Mouse (Mus musculus): ENCODE results near the gene Col7a1. TPM values are rescaled to one million over a fixed set of nuclear protein-coding genes. Genes with fewer than 3 reads are reported as not detected.
A peak's percentile ranks its signal among the peaks of the same experiment; 100 is the strongest.

Gene Col7a1
- polyA plus RNA-seq, 1 experiment: 8.4 TPM

DNA sequence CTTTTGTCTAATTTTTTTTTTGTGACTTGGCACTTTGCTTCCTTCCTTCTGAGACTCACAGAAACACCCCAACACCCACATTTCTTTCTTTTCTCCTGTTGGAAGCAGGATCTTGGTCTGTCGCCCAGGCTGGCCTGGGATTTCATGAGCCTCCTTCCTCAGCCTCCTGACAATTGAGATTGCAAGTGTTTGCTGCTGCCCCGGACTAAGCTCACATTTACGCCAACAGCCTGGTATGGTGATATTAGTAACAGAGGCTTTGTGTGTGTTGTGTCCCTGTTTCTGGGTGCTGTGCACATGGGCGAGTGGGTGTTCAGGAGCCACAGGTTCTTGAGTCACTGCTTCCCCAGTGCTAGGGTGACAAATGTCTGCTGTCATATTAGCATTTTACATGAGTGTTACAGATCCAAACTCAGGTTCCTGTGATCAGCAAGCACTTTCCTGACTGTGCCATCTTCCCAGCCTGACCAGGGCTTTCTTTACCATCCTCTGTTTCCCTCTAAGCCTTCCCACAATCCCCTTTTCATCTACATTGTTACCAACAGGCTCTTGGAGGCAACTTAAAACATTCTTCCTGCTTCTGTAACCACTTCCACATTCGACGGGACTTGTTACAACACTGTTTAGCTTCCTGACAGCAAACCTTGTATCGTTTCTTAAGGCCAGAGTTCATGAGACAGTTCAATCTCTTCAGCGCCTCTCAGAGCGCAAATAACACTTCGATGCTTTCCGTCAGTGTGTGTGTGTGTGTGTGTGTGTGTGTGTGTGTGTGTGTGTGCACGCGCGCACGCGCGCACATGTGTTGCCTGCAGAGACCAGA is 69.7 kb downstream of the Col7a1 start:
- no peak overlapping the region for H3ac ChIP-seq (ENCODE audit: control insufficient read depth, insufficient read length)

DNA sequence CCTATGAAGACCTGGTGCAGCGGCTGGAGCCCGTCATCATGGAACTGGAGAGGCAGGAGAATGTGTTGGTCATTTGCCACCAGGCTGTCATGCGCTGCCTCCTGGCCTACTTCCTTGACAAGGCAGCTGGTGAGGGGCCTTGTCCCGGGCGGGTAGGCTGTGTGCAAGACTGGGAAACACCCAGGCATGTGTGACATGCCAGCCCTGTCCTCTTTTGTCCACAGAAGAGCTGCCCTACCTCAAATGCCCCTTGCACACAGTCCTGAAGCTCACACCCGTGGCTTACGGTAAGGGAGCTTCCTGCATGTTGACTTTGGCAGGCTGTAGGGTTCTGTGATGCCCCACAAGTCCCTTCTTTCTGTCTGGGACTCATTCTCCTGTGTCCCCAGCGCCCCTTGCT is 74.1 kb downstream of the Col7a1 start:
- H3K79me2 ChIP-seq (ENCODE audit: control insufficient read depth, insufficient read depth): no peaks in the 10 kb centered on the region
- H3ac ChIP-seq (ENCODE audit: control insufficient read depth, insufficient read length): no peak overlapping the region
- no peak for TF ChIP-seq POLR2AphosphoS2 (IDR thresholded peaks at IDR 0.05; ENCODE audit: insufficient read length, low read depth)
- TF ChIP-seq MYOD1 (IDR thresholded peaks at IDR 0.05; ENCODE audit: control insufficient read depth in 1 of 3, insufficient read length in 2 of 3, low read depth in 2 of 3): peak in 1 of 3 experiments; percentile 18
- TF ChIP-seq SRF (IDR thresholded peaks at IDR 0.05; ENCODE audit: control insufficient read depth, insufficient read length, low read depth): no peak
- TF ChIP-seq CEBPB (IDR thresholded peaks at IDR 0.05; ENCODE audit: insufficient read depth, poor library complexity, severe bottlenecking): no peak
- no peak for TF ChIP-seq USF1 (IDR thresholded peaks at IDR 0.05; ENCODE audit: low read depth)
- peak in 1 of 3 experiments; percentile 71 for TF ChIP-seq MYOG (IDR thresholded peaks at IDR 0.05; ENCODE audit: control insufficient read depth in 1 of 3, insufficient read depth in 1 of 3, insufficient read length in 2 of 3, low read depth in 2 of 3)
- no peak for TF ChIP-seq TCF12 (IDR thresholded peaks at IDR 0.05; ENCODE audit: insufficient read depth, poor library complexity, severe bottlenecking)
- TF ChIP-seq POLR2A (IDR thresholded peaks at IDR 0.05; ENCODE audit: insufficient read length, low read depth): no peak

More for the DNA sequence above, 69.7 kb downstream of the Col7a1 start:
- H3K79me2 ChIP-seq (ENCODE audit: control insufficient read depth, insufficient read depth): no peaks in the 10 kb centered on the region
- no peaks in the 10 kb centered on the region for H3K27me3 ChIP-seq (ENCODE audit: control insufficient read depth, insufficient read depth, insufficient read length)
- H3K36me3 ChIP-seq (ENCODE audit: control insufficient read depth, insufficient read depth): no peaks in the 10 kb centered on the region
- TF ChIP-seq REST (IDR thresholded peaks at IDR 0.05; ENCODE audit: insufficient read depth, insufficient read length) (no peak), MYOD1 (IDR thresholded peaks at IDR 0.05; ENCODE audit: control insufficient read depth in 1 of 3, insufficient read length in 2 of 3, low read depth in 2 of 3) (no peak), USF1 (IDR thresholded peaks at IDR 0.05; ENCODE audit: low read depth) (no peak), MYOG (IDR thresholded peaks at IDR 0.05; ENCODE audit: control insufficient read depth in 1 of 3, insufficient read depth in 1 of 3, insufficient read length in 2 of 3, low read depth in 2 of 3) (no peak), CEBPB (IDR thresholded peaks at IDR 0.05; ENCODE audit: insufficient read depth, poor library complexity, severe bottlenecking) (no peak), MAX (IDR thresholded peaks at IDR 0.05; ENCODE audit: low read depth) (no peak), TCF3 (IDR thresholded peaks at IDR 0.05; ENCODE audit: insufficient read length, low read depth) (no peak), SRF (IDR thresholded peaks at IDR 0.05; ENCODE audit: control insufficient read depth, insufficient read length, low read depth) (no peak), POLR2A (IDR thresholded peaks at IDR 0.05; ENCODE audit: insufficient read length, low read depth) (no peak)
- H3K4me3 ChIP-seq: no peak overlapping the region
- H3K4me2 ChIP-seq (ENCODE audit: low read depth): no peak overlapping the region

DNA sequence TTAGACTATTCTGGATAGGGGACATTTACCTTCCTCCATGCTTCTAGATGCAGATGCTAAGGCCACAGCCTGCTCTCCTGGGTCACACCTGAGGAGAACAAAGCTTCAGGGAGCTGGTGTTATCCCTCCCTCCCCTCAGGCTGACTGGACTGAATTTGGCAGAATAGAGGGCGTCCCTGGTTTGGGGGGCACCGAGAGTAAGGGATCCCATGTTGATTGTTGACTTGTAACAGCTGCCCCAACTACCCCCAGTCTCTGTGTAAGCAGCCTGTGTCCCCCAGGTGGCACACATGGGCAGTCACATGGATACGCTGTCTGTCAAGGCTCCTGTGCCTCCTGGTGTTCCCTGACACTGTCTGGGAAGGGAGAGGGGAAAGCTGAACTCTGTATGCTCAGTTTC is 75.0 kb downstream of the Col7a1 start:
- Histone ChIP-seq H3K4me3 (no peak overlapping the region), H3K27me3 (ENCODE audit: control insufficient read depth, insufficient read depth, insufficient read length) (no peaks in the 10 kb centered on the region), H3ac (ENCODE audit: control insufficient read depth, insufficient read length) (no peak overlapping the region), H3K79me2 (ENCODE audit: control insufficient read depth, insufficient read depth) (no peaks in the 10 kb centered on the region), H3K36me3 (ENCODE audit: control insufficient read depth, insufficient read depth) (no peaks in the 10 kb centered on the region), H3K4me2 (ENCODE audit: low read depth) (no peak overlapping the region)
- TF ChIP-seq MYOD1 (IDR thresholded peaks at IDR 0.05; ENCODE audit: control insufficient read depth in 1 of 3, insufficient read length in 2 of 3, low read depth in 2 of 3) (no peak), CEBPB (IDR thresholded peaks at IDR 0.05; ENCODE audit: insufficient read depth, poor library complexity, severe bottlenecking) (no peak), SRF (IDR thresholded peaks at IDR 0.05; ENCODE audit: control insufficient read depth, insufficient read length, low read depth) (no peak), MAX (IDR thresholded peaks at IDR 0.05; ENCODE audit: low read depth) (no peak), POLR2AphosphoS2 (IDR thresholded peaks at IDR 0.05; ENCODE audit: insufficient read length, low read depth) (no peak), POLR2A (IDR thresholded peaks at IDR 0.05; ENCODE audit: insufficient read length, low read depth) (no peak), REST (IDR thresholded peaks at IDR 0.05; ENCODE audit: insufficient read depth, insufficient read length) (no peak), TCF3 (IDR thresholded peaks at IDR 0.05; ENCODE audit: insufficient read length, low read depth) (no peak), E2F4 (IDR thresholded peaks at IDR 0.05; ENCODE audit: insufficient read depth) (no peak), USF1 (IDR thresholded peaks at IDR 0.05; ENCODE audit: low read depth) (no peak), MYOG (IDR thresholded peaks at IDR 0.05; ENCODE audit: control insufficient read depth in 1 of 3, insufficient read depth in 1 of 3, insufficient read length in 2 of 3, low read depth in 2 of 3) (no peak), TCF12 (IDR thresholded peaks at IDR 0.05; ENCODE audit: insufficient read depth, poor library complexity, severe bottlenecking) (no peak)

More for the DNA sequence above, 74.1 kb downstream of the Col7a1 start:
- H3K27me3 ChIP-seq (ENCODE audit: control insufficient read depth, insufficient read depth, insufficient read length): no peaks in the 10 kb centered on the region
- H3K36me3 ChIP-seq (ENCODE audit: control insufficient read depth, insufficient read depth): no peaks in the 10 kb centered on the region
- no peak overlapping the region for H3K4me3 ChIP-seq
- H3K4me2 ChIP-seq (ENCODE audit: low read depth): no peak overlapping the region

DNA sequence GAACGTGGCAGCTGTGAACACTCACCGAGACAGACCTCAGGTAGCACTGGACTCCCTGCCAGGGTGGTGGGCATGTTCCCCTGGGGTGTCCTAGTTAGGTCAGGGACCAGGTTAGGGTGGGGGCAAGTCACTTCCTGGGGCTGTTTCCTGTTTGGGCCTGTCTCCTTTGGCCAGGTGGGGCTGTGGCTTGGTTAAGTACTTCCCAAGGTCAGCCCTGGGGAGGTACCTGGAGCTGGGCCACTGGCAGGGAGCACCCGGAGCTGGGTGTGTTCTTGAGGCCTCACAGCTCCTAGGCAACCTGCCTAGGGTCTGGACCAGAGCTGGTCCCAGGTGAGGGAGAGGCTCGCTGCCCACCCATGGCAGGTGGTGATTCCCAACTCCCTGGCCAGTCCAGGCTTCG is 75.5 kb downstream of the Col7a1 start:
- Histone ChIP-seq H3K4me2 (ENCODE audit: low read depth) (no peak overlapping the region), H3K4me3 (no peak overlapping the region), H3K36me3 (ENCODE audit: control insufficient read depth, insufficient read depth) (no peaks in the 10 kb centered on the region), H3K79me2 (ENCODE audit: control insufficient read depth, insufficient read depth) (no peaks in the 10 kb centered on the region), H3K27me3 (ENCODE audit: control insufficient read depth, insufficient read depth, insufficient read length) (no peaks in the 10 kb centered on the region), H3ac (ENCODE audit: control insufficient read depth, insufficient read length) (no peak overlapping the region)
- no peak for TF ChIP-seq TCF3 (IDR thresholded peaks at IDR 0.05; ENCODE audit: insufficient read length, low read depth)
- no peak for TF ChIP-seq POLR2AphosphoS2 (IDR thresholded peaks at IDR 0.05; ENCODE audit: insufficient read length, low read depth)
- TF ChIP-seq E2F4 (IDR thresholded peaks at IDR 0.05; ENCODE audit: insufficient read depth): no peak
- no peak for TF ChIP-seq TCF12 (IDR thresholded peaks at IDR 0.05; ENCODE audit: insufficient read depth, poor library complexity, severe bottlenecking)
- TF ChIP-seq USF1 (IDR thresholded peaks at IDR 0.05; ENCODE audit: low read depth): no peak
- no peak for TF ChIP-seq MYOD1 (IDR thresholded peaks at IDR 0.05; ENCODE audit: control insufficient read depth in 1 of 3, insufficient read length in 2 of 3, low read depth in 2 of 3)
- no peak for TF ChIP-seq CEBPB (IDR thresholded peaks at IDR 0.05; ENCODE audit: insufficient read depth, poor library complexity, severe bottlenecking)
- no peak for TF ChIP-seq POLR2A (IDR thresholded peaks at IDR 0.05; ENCODE audit: insufficient read length, low read depth)
- TF ChIP-seq SRF (IDR thresholded peaks at IDR 0.05; ENCODE audit: control insufficient read depth, insufficient read length, low read depth): no peak
- no peak for TF ChIP-seq MYOG (IDR thresholded peaks at IDR 0.05; ENCODE audit: control insufficient read depth in 1 of 3, insufficient read depth in 1 of 3, insufficient read length in 2 of 3, low read depth in 2 of 3)
- TF ChIP-seq MAX (IDR thresholded peaks at IDR 0.05; ENCODE audit: low read depth): no peak
- TF ChIP-seq REST (IDR thresholded peaks at IDR 0.05; ENCODE audit: insufficient read depth, insufficient read length): no peak
